Comparison of ENCODE assay signal across 15 mouse cellular contexts in the genomic region with DNA sequence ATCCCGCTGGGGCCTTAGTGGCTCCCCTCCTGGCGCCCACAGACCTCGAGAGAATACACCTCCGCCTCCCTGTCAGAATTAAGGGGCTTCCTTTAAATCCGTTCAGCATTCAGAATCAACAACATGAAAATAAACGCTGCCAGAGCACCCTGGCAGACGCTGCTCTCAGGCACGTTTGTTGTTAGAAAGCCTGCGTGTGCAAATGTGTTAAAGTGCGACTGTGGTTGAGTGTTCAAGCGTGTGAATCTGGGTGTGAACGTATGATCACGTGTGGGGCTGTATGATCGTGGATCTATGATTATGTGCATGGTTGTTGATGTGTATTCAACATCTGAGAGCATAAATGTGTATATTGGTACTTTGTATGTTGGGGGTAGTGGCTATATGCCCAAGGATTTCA. TPM values are rescaled to one million over a fixed set of nuclear protein-coding genes. Genes with fewer than 3 reads are reported as not detected.
DNase-seq lines count a peak whose midpoint lies in the region; ATAC-seq and TF ChIP-seq lines count a peak whose summit lies in the region.
"Had no signal": no experiment of that assay in that cellular context is flagged by ENCODE, and none has a peak within 500 bp of the region (broad histone marks: within the 10 kb centered on the region; RNA-seq: fewer than 3 reads in every experiment).

No protein-coding gene starts in this region.

- peaks cover 25% of the 10 kb centered on the region for H3K27me3 ChIP-seq in forebrain, embryonic 15.5 days
- peaks cover 53% of the 10 kb centered on the region for H3K27me3 ChIP-seq in midbrain, embryonic 11.5 days (ENCODE audit: control insufficient read depth, insufficient read depth, low read length)
- H3K27me3 ChIP-seq in neural tube, embryonic 15.5 days (replicated peaks): peaks cover 60% of the 10 kb centered on the region
- H3K27me3 ChIP-seq in liver, embryonic 12.5 days (replicated peaks): peaks cover 56% of the 10 kb centered on the region
- peaks cover 55% of the 10 kb centered on the region for H3K27me3 ChIP-seq in intestine, postnatal 0 days (replicated peaks; ENCODE audit: control insufficient read depth, insufficient read depth, low read length)

- ATAC-seq in forebrain, embryonic 15.5 days (replicated peaks): peak; percentile 23
- ATAC-seq in midbrain, embryonic 11.5 days (ENCODE audit: low FRiP score): no peak
- no peak for ATAC-seq in neural tube, embryonic 15.5 days (ENCODE audit: low FRiP score)
- no peak for ATAC-seq in liver, embryonic 12.5 days
- ATAC-seq in intestine, postnatal 0 days: no peak
- ATAC-seq: liver, postnatal 0 days had no signal

- peak overlapping the region; percentile 90 for H3K27ac ChIP-seq in forebrain, embryonic 15.5 days (replicated peaks)
- peak overlapping the region; percentile 73; the same call in 1 of the 2 replicates for H3K27ac ChIP-seq in midbrain, embryonic 11.5 days (ENCODE audit: low read depth, low read length)
- H3K27ac ChIP-seq in neural tube, embryonic 15.5 days (replicated peaks): no peak overlapping the region; the same call in 1 of the 2 replicates
- no peak overlapping the region for H3K27ac ChIP-seq in liver, embryonic 12.5 days
- no peak overlapping the region for H3K27ac ChIP-seq in intestine, postnatal 0 days (ENCODE audit: low read depth, low read length)

- H3K4me2 ChIP-seq in forebrain, embryonic 15.5 days (replicated peaks): peak overlapping the region; percentile 38
- peak overlapping the region; percentile 45 for H3K4me2 ChIP-seq in midbrain, embryonic 11.5 days
- peak overlapping the region; percentile 52 for H3K4me2 ChIP-seq in neural tube, embryonic 15.5 days
- no peak overlapping the region for H3K4me2 ChIP-seq in liver, embryonic 12.5 days
- no peak overlapping the region for H3K4me2 ChIP-seq in intestine, postnatal 0 days (replicated peaks; ENCODE audit: low read depth)

- H3K36me3 ChIP-seq in forebrain, embryonic 15.5 days: no peaks in the 10 kb centered on the region
- H3K36me3 ChIP-seq in midbrain, embryonic 11.5 days (ENCODE audit: control insufficient read depth, insufficient read depth, low read length): no peaks in the 10 kb centered on the region
- no peaks in the 10 kb centered on the region for H3K36me3 ChIP-seq in neural tube, embryonic 15.5 days
- no peaks in the 10 kb centered on the region for H3K36me3 ChIP-seq in liver, embryonic 12.5 days
- H3K36me3 ChIP-seq in intestine, postnatal 0 days (ENCODE audit: control insufficient read depth, insufficient read depth): no peaks in the 10 kb centered on the region

- peak; percentile 6 for DNase-seq in right cerebral cortex, postnatal 4 days
- DNase-seq in right cerebral cortex, postnatal 25 days: no peak
- DNase-seq in midbrain, embryonic 11.5 days (ENCODE audit: low spot score, missing footprints): peak; percentile 91
- DNase-seq in adrenal gland, adult 8-10 months: no peak
- DNase-seq: kidney, adult 18-20 months; liver, postnatal 0 days; spleen, adult 18-20 months had no signal

- H3K9ac ChIP-seq in forebrain, embryonic 15.5 days (replicated peaks): peak overlapping the region; percentile 17; the same call in 1 of the 2 replicates
- H3K9ac ChIP-seq in midbrain, embryonic 11.5 days (ENCODE audit: low read length): peak overlapping the region; percentile 22; the same call in 1 of the 2 replicates
- 0 out of 2 replicates have a peak overlapping the region, but pooled peaks have one; percentile 17 for H3K9ac ChIP-seq in neural tube, embryonic 15.5 days (replicated peaks)
- no peak overlapping the region for H3K9ac ChIP-seq in liver, embryonic 12.5 days
- H3K9ac ChIP-seq in intestine, postnatal 0 days (ENCODE audit: low read depth, low read length): no peak overlapping the region
- H3K9ac ChIP-seq: liver, postnatal 0 days had no signal

- 3% methylated on average over 14 of the region's 14 CpGs for WGBS in forebrain, embryonic 15.5 days
- 6% methylated on average over 14 of the region's 14 CpGs for WGBS in midbrain, embryonic 11.5 days
- WGBS in neural tube, embryonic 15.5 days: 4% methylated on average over 14 of the region's 14 CpGs
- WGBS in liver, embryonic 12.5 days (ENCODE audit: insufficient replicate concordance): 10% methylated on average over 14 of the region's 14 CpGs
- 10% methylated on average over 14 of the region's 14 CpGs for WGBS in intestine, postnatal 0 days

- no peaks in the 10 kb centered on the region for H3K9me3 ChIP-seq in forebrain, embryonic 15.5 days
- H3K9me3 ChIP-seq in midbrain, embryonic 11.5 days (ENCODE audit: control insufficient read depth, low read length): no peaks in the 10 kb centered on the region
- no peaks in the 10 kb centered on the region for H3K9me3 ChIP-seq in neural tube, embryonic 15.5 days (replicated peaks)
- H3K9me3 ChIP-seq in liver, embryonic 12.5 days (replicated peaks): no peaks in the 10 kb centered on the region
- H3K9me3 ChIP-seq in intestine, postnatal 0 days (ENCODE audit: control insufficient read depth): no peaks in the 10 kb centered on the region

- TF ChIP-seq CTCF in intestine, postnatal 0 days (IDR thresholded peaks at IDR 0.05; ENCODE audit: low read depth): no peak

- H3K4me1 ChIP-seq in forebrain, embryonic 15.5 days: peaks cover 33% of the 10 kb centered on the region
- H3K4me1 ChIP-seq in midbrain, embryonic 11.5 days (ENCODE audit: control insufficient read depth, insufficient read depth, low read length): peaks cover 26% of the 10 kb centered on the region
- H3K4me1 ChIP-seq in neural tube, embryonic 15.5 days: peaks cover 36% of the 10 kb centered on the region
- no peaks in the 10 kb centered on the region for H3K4me1 ChIP-seq in liver, embryonic 12.5 days
- no peaks in the 10 kb centered on the region for H3K4me1 ChIP-seq in intestine, postnatal 0 days (replicated peaks; ENCODE audit: control insufficient read depth, insufficient read depth, low read length)

- H3K4me3 ChIP-seq in forebrain, embryonic 15.5 days: peak overlapping the region; percentile 20
- H3K4me3 ChIP-seq in midbrain, embryonic 11.5 days (ENCODE audit: low read depth, low read length): peak overlapping the region; percentile 9; the same call in 1 of the 2 replicates
- H3K4me3 ChIP-seq in neural tube, embryonic 15.5 days (replicated peaks): peak overlapping the region; percentile 19
- no peak overlapping the region for H3K4me3 ChIP-seq in liver, embryonic 12.5 days
- H3K4me3 ChIP-seq in intestine, postnatal 0 days (ENCODE audit: low read depth, low read length): no peak overlapping the region
- H3K4me3 ChIP-seq: megakaryocyte, embryonic 14.5 days had no signal

RNA-seq across cellular contexts. Expression of a gene that starts 3.5 kb away (rescaled TPM):
- 1.4 and 1.7 TPM in 2 replicates for polyA plus RNA-seq in forebrain, embryonic 15.5 days (2015; fragmentation: Nextera tagmentation; extraction: Ambion mirVana)
- polyA plus RNA-seq in midbrain, embryonic 11.5 days (2014; fragmentation: Nextera tagmentation; extraction: Ambion mirVana): 2.4 and 2.5 TPM in 2 replicates
- polyA plus RNA-seq in neural tube, embryonic 15.5 days (2015; fragmentation: Nextera tagmentation; extraction: Ambion mirVana): 0.69 and 2.0 TPM in 2 replicates
- 1.7 and 1.8 TPM in 2 replicates for polyA plus RNA-seq in liver, embryonic 12.5 days (2016; fragmentation: Nextera tagmentation; extraction: Ambion mirVana)
- 0.34 and 1.2 TPM in 2 replicates for polyA plus RNA-seq in intestine, postnatal 0 days (2015; fragmentation: Nextera tagmentation; extraction: Ambion mirVana)
- 1 to 10 TPM in 3 of 4 experiments, under 1 TPM in 1; 0.81 to 1.4 (median 1.0) TPM for total RNA-seq in adrenal gland, adult 8-10 months (2022)

RNA-seq across cellular contexts. Expression of a gene that starts 3.6 kb away (rescaled TPM):
- 72.5 and 78.1 TPM in 2 replicates for polyA plus RNA-seq in forebrain, embryonic 15.5 days (2015; fragmentation: Nextera tagmentation; extraction: Ambion mirVana)
- polyA plus RNA-seq in midbrain, embryonic 11.5 days (2014; fragmentation: Nextera tagmentation; extraction: Ambion mirVana): 43.4 TPM in 2 replicates
- 11.0 and 16.9 TPM in 2 replicates for polyA plus RNA-seq in neural tube, embryonic 15.5 days (2015; fragmentation: Nextera tagmentation; extraction: Ambion mirVana)
- polyA plus RNA-seq in liver, embryonic 12.5 days (2016; fragmentation: Nextera tagmentation; extraction: Ambion mirVana): not detected in 2 replicates
- polyA plus RNA-seq in intestine, postnatal 0 days (2015; fragmentation: Nextera tagmentation; extraction: Ambion mirVana): 2.1 and 2.4 TPM in 2 replicates
- not detected for total RNA-seq in adrenal gland, adult 8-10 months (2022)
- total RNA-seq: adrenal gland, postnatal 36 days; heart, postnatal 10 days had no signal
- polyA plus RNA-seq: gonadal fat pad, adult 2 months; liver, postnatal 0 days had no signal

Comparison
In these comparisons a context has a peak if more than half of its experiments do, and no peak if none do; other contexts are left out.
1. DNase-seq: peak in right cerebral cortex, postnatal 4 days (single experiment) and midbrain, embryonic 11.5 days (single experiment); none in right cerebral cortex, postnatal 25 days (single experiment) and adrenal gland, adult 8-10 months (single experiment).
2. H3K27ac ChIP-seq: peak in forebrain, embryonic 15.5 days (single experiment) and midbrain, embryonic 11.5 days (single experiment); none in neural tube, embryonic 15.5 days (single experiment), liver, embryonic 12.5 days (single experiment) and intestine, postnatal 0 days (single experiment).
3. H3K4me2 ChIP-seq: peak in forebrain, embryonic 15.5 days (single experiment), midbrain, embryonic 11.5 days (single experiment) and neural tube, embryonic 15.5 days (single experiment); none in liver, embryonic 12.5 days (single experiment) and intestine, postnatal 0 days (single experiment).
4. H3K4me3 ChIP-seq: peak in forebrain, embryonic 15.5 days (single experiment), midbrain, embryonic 11.5 days (single experiment) and neural tube, embryonic 15.5 days (single experiment); none in liver, embryonic 12.5 days (single experiment) and intestine, postnatal 0 days (single experiment).
5. H3K9ac ChIP-seq: peak in forebrain, embryonic 15.5 days (single experiment), midbrain, embryonic 11.5 days (single experiment) and neural tube, embryonic 15.5 days (single experiment); none in liver, embryonic 12.5 days (single experiment) and intestine, postnatal 0 days (single experiment).